Mouse (Mus musculus) c-Kit-positive CD71-positive TER-119-positive erythroid progenitor cells, embryonic 14.5 days (primary cell): ENCODE measurements around the gene Fars2.
A peak's percentile ranks its signal among the peaks of the same experiment; 100 is the strongest.

ENCODE experiments used
- DNase-seq: peaks from one replicate; pipeline ENCODE4 v3.0.0-alpha.2; 2013; ENCODE audit warnings: low spot score

The Fars2 gene

GRCm38 (mm10) chr13:36117143-36118014 is at the start of gene Fars2, which contains the start of gene Lyrm4:
Gene Fars2, plus strand, starts transcription at chr13:36117412.
Gene Lyrm4, minus strand, starts transcription at chr13:36117526.
- peak; percentile 97 for DNase-seq

- no peak for DNase-seq
Measured at GRCm38 (mm10) chr13:36074484-36074883, 42.7 kb upstream of the Fars2 start.

- DNase-seq = no peak
Measured at GRCm38 (mm10) chr13:36081591-36081990, 35.6 kb upstream of the Fars2 start.

GRCm38 (mm10) chr13:36084701-36085100 is 32.5 kb upstream of the Fars2 start:
- no peak for DNase-seq

GRCm38 (mm10) chr13:36085971-36086370 is 31.2 kb upstream of the Fars2 start:
- DNase-seq = no peak

GRCm38 (mm10) chr13:36086608-36087391 is 30.4 kb upstream of the Fars2 start:
- DNase-seq = peak; percentile 81

GRCm38 (mm10) chr13:36087427-36087826 is 29.8 kb upstream of the Fars2 start:
- peak; percentile 53 for DNase-seq

- no peak for DNase-seq
Measured at GRCm38 (mm10) chr13:36088168-36088567, 29.0 kb upstream of the Fars2 start.

- peak; percentile 44 for DNase-seq
Measured at GRCm38 (mm10) chr13:36096684-36097383, 20.4 kb upstream of the Fars2 start.

- DNase-seq = no peak
Measured at GRCm38 (mm10) chr13:36105591-36105990, 11.6 kb upstream of the Fars2 start.

GRCm38 (mm10) chr13:36108528-36108927 is 8.7 kb upstream of the Fars2 start:
- no peak for DNase-seq

- no peak for DNase-seq
Measured at GRCm38 (mm10) chr13:36111331-36111730, 5.9 kb upstream of the Fars2 start.

GRCm38 (mm10) chr13:36113181-36113580 is 4.0 kb upstream of the Fars2 start:
- DNase-seq = no peak

- peak; percentile 56 for DNase-seq
Measured at GRCm38 (mm10) chr13:36116520-36117142, 581 bp upstream of the Fars2 start.

GRCm38 (mm10) chr13:36119684-36120083 is 2.5 kb downstream of the Fars2 start:
- DNase-seq = no peak

- DNase-seq = no peak
Measured at GRCm38 (mm10) chr13:36120606-36121005, 3.4 kb downstream of the Fars2 start.

- no peak for DNase-seq
Measured at GRCm38 (mm10) chr13:36129360-36130054, 12.3 kb downstream of the Fars2 start.

- DNase-seq = no peak
Measured at GRCm38 (mm10) chr13:36131401-36131800, 14.2 kb downstream of the Fars2 start.

- no peak for DNase-seq
Measured at GRCm38 (mm10) chr13:36131992-36132649, 14.9 kb downstream of the Fars2 start.

- no peak for DNase-seq
Measured at GRCm38 (mm10) chr13:36139703-36140102, 22.5 kb downstream of the Fars2 start.
